Mouse (Mus musculus): Measurements from ENCODE around the gene Gk5.

GRCm38 (mm10) chr9:96230271-96230670 lies 111.1 kb downstream of the Gk5 start:
- TF ChIP-seq CTCF (IDR thresholded peaks at IDR 0.05; ENCODE audit: borderline replicate concordance, insufficient read depth, low read length) (no peak), POLR2A (IDR thresholded peaks at IDR 0.05; ENCODE audit: low read depth, low read length) (no peak)

Measured in embryonic fibroblast, embryonic 13.5 days (primary cell).